Mouse (Mus musculus): ENCODE results near the gene Crim1.

GRCm38 (mm10) chr17:78315659-78316058 is 115.6 kb downstream of the Crim1 start:
- no peak for TF ChIP-seq CTCF (conservative IDR thresholded peaks at IDR 0.05 in 1 of 2, IDR thresholded peaks at IDR 0.05 in 1 of 2; ENCODE audit: low read depth in 2 of 2, low read length in 2 of 2)
- no peak for TF ChIP-seq USF1 (IDR thresholded peaks at IDR 0.05; ENCODE audit: low read depth, low read length)
- TF ChIP-seq EP300 (IDR thresholded peaks at IDR 0.05; ENCODE audit: low read length) = no peak
- TF ChIP-seq ZNF384 (IDR thresholded peaks at IDR 0.05; ENCODE audit: low read depth, low read length) = no peak
- TF ChIP-seq NELFE (IDR thresholded peaks at IDR 0.05; ENCODE audit: low read depth, low read length) = no peak
- TF ChIP-seq POLR2A (IDR thresholded peaks at IDR 0.05; ENCODE audit: low read depth, low read length) = no peak
- TF ChIP-seq ZC3H11A (IDR thresholded peaks at IDR 0.05; ENCODE audit: low read depth, low read length) = no peak
- no peak for TF ChIP-seq ETS1 (conservative IDR thresholded peaks at IDR 0.05; ENCODE audit: low read depth, low read length)
- no peak for TF ChIP-seq KAT2A (IDR thresholded peaks at IDR 0.05; ENCODE audit: insufficient replicate concordance, low read length)
- no peak for TF ChIP-seq UBTF (IDR thresholded peaks at IDR 0.05; ENCODE audit: low read depth, low read length)
- TF ChIP-seq SIN3A (IDR thresholded peaks at IDR 0.05; ENCODE audit: low read length) = no peak
- no peak for TF ChIP-seq MYC (IDR thresholded peaks at IDR 0.05; ENCODE audit: low read depth, low read length)
- TF ChIP-seq CHD2 (IDR thresholded peaks at IDR 0.05; ENCODE audit: low read length) = no peak
- no peak for TF ChIP-seq ZMIZ1 (IDR thresholded peaks at IDR 0.05; ENCODE audit: low read depth, low read length)

All from CH12.LX (cell line).